Mouse (Mus musculus) c-Kit-positive CD71-positive TER-119-negative erythroid progenitor cells, embryonic 14.5 days (primary cell): ENCODE measurements around the gene Tmem144.
A peak's percentile ranks its signal among the peaks of the same experiment; 100 is the strongest.

ENCODE experiments used
- DNase-seq: peaks from one replicate; pipeline ENCODE4 v3.0.0-alpha.2; 2013; ENCODE audit warnings: low read depth

Gene Tmem144

GRCm38 (mm10) chr3:79852654-79853166, at the start of gene Tmem144:
Gene Tmem144 (minus strand): TSS chr3:79852773.
- DNase-seq = no peak

DNA sequence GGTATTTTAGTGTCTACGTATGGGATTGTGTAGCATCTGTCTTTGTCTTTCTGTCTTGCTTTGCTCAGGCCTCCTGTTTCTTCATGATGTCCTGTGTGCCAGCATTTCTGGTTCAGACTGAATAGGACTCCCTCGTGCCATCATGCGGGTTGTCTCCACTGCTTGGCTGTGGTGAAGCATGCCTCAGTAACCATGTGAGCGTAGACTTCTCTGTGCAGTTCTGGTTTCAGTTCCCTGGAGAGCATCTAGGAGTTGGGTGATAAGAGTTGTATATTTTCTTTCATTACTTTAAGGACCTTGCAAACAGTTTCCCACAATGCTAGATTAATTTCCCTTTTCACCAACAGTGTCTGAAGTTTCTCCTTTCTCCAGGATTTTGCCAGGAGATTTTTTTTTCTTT, 49.2 kb upstream of the Tmem144 start:
- DNase-seq = no peak

DNA sequence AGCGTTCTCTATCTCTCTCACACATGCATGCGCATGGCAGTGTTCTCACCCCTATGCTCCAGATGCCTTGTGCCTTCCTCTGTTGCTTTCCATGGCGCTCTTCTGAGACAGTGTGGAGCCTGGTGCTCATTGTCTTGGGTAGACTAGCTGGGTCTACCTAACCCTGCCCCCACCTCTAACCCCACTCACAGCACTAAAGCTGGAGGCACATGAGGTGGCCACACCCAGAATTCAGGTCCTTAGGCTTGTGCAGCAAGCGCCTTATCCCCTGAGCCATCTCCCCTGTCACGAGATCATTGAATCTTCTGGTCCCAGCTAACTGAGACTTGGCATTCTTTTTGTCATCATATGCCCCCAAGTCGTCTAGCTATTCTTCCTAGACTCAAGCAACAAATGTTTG, 48.7 kb upstream of the Tmem144 start:
- DNase-seq = no peak

DNA sequence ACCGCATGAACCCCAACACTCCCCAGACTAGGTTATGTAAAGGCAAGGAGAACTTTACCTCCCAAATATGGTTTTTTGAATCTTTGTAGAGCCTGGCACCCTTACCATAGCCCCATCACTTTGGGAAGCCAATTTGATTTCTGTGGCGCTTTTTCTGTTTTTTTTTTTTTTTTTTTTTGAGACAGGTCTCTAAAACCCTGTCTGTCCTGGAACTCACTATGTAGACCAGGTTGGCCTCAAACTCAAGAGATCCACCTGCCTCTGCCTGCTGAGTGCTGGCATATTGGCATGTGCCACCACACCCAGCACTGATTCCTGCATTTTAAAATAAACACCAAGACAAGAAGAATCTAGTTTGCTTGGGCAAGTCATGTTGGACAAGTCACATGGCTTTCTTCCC, 47.9 kb upstream of the Tmem144 start:
- no peak for DNase-seq

GRCm38 (mm10) chr3:79899906-79900305, 47.3 kb upstream of the Tmem144 start:
- DNase-seq = no peak

GRCm38 (mm10) chr3:79898514-79898913, 45.9 kb upstream of the Tmem144 start:
- no peak for DNase-seq

DNA sequence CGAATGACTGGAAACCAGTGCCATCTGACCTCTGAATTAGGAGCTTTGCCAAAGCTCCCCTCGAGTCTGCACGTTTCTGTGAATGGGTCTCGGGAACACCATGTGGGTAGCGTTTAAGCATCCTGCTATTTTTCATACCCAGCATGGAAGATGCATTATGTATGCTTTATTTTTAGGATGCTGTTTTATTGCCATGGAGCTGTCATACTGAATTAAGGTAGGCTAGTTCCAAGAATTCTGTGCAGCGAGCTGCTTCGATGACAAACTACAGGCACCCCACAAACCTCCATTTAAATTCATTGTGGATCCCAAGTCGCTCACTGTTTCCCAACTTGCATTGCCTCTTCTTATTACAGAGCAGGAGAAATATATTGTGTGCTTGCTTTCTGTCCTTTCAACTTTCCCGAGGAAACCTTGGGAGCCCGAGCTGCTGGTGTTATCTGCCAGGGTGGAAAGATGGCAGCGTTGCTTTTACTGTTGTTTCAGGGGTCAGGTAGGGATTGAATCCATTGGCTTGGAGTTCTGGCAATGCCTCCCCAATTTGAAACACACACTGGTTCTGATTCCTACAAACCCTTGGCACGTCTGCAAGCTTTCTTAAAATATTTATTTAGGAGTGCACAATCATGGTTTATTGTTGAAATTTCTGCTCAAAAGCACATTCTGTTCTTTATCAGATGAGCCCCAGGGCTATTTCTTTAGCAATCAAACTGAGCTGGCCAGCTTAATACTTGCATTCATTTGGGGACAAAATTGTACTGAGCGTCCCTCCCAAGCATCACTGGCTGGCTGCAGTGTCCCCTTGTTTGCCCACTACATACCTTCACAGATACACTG, 45.2 kb upstream of the Tmem144 start:
- no peak for DNase-seq

DNA sequence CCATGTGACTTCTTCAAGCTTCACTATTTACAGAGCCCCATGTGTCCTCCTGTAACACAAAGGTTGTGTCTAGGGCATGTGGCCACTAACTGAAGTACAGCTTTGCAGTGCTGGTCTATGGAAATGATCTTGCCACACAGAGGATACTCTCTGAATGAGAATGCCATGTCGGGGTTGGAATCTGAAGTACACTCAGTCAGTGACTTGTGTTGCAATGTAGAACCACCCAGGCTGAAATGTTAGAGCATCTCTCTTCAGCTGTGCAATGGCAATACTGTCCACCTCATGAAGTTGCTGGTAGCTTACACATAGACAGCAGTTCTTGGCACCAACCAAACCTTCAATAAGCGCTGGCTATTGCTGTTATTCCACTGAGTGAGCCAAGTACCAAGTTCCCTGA, 35.4 kb upstream of the Tmem144 start:
- no peak for DNase-seq

GRCm38 (mm10) chr3:79887161-79887855, 34.7 kb upstream of the Tmem144 start:
- no peak for DNase-seq

- no peak for DNase-seq
These were observed 34.0 kb upstream of the Tmem144 start for GRCm38 (mm10) chr3:79886357-79887091.

GRCm38 (mm10) chr3:79885686-79886356, 33.2 kb upstream of the Tmem144 start:
- no peak for DNase-seq

DNA sequence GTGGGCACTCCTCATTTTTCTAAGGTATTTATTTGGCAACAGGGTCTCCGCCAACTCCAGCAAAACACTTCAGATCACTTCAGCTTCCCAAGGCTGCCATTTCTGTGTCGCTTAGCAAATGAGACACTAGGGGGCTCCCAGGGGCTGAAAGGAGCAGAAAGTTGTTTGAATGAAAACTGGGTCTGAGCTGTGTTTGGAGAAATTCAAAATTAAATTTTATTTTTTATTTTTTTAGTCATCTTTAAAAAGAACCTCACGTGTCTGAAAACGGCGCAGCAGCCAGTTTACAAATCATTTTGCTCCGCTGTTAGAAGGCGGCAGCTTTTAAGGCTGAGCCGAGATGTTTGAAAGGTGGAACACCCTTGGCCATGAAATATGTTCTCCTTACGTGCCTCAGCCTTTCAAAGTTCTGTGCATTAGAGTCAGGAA, 32.2 kb upstream of the Tmem144 start:
- peak; percentile 33 for DNase-seq

GRCm38 (mm10) chr3:79884305-79884704, 31.7 kb upstream of the Tmem144 start, which contains the start of gene Fam198b:
Gene Fam198b (plus strand): TSS chr3:79884533.
- no peak for DNase-seq

DNA sequence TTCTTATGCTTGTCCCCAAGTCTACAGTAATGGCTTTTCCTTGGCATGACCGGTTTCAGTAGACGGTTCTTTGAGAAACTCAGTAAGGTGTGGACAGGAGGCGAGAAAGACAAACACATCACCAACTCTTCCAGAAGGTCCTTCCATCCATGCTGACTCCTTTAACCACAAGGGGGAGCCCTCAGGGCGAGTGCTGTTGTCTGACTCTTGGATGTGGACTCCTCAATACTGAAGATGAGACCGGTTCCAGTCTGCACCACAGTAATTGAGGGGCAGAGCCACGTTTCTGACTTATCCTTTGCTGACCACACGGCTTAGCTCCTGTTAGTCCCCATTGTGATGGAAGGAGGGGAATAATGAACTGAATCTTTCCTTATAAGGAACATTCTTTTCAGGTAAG, 30.5 kb upstream of the Tmem144 start:
- peak; percentile 62 for DNase-seq

- DNase-seq = no peak
These were observed 29.1 kb upstream of the Tmem144 start for GRCm38 (mm10) chr3:79881645-79882044.

DNA sequence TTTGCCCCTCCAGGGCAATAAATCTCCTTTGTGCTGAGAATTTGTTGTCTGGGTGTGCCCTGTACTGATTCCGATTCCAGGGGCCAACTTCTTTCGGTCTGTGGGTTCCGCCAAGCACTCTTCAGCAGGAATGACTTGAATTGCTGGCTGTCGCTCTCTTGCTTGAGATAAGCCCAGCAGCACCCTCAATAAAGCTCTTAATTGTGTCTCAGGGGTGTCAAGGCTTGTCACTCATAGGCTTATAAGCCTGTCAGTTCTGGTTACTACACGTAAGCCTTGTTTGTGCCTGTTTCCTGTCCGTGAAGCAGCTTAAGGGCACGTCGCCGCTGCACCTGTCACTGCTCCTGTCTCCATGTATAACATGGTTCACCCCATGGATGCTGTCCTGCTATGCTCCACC, 26.7 kb upstream of the Tmem144 start:
- DNase-seq = no peak

GRCm38 (mm10) chr3:79878350-79878749, 25.8 kb upstream of the Tmem144 start:
- DNase-seq = no peak

- DNase-seq = no peak
These were observed 22.9 kb upstream of the Tmem144 start for GRCm38 (mm10) chr3:79875471-79875870.

- no peak for DNase-seq
These were observed 14.6 kb upstream of the Tmem144 start for GRCm38 (mm10) chr3:79867121-79867709.

DNA sequence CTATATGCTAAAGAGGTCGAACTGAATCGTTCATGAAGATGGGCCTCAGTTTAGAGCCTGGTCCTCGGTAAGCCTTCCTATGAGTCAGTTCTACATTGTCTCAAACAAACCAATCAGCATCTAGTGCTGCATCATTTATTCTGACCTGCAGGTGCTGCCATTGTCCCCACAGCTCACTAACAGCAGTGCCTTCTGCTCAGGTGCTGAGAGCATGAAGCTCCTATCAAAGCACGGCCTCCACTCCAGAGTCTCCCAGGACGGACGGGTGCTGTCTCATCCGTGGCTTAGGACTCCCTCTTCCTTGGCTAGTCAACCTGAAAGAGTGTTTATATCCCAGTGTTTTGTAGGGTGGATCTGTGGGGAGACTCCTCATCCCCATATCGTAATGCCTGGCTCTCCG, 14.0 kb upstream of the Tmem144 start:
- no peak for DNase-seq

GRCm38 (mm10) chr3:79866089-79866488, 13.5 kb upstream of the Tmem144 start:
- DNase-seq = no peak
